Mouse (Mus musculus): Measurements from ENCODE around the gene Car2.
A peak's percentile ranks its signal among the peaks of the same experiment; 100 is the strongest.

- TF ChIP-seq CTCF (IDR thresholded peaks at IDR 0.05; ENCODE audit: low read depth, low read length) (no peak), GATA1 (IDR thresholded peaks at IDR 0.05; ENCODE audit: borderline replicate concordance, low read length) (no peak), POLR2AphosphoS5 (IDR thresholded peaks at IDR 0.05; ENCODE audit: insufficient replicate concordance, low read depth, low read length) (peak; percentile 95), TAL1 (conservative IDR thresholded peaks at IDR 0.05; ENCODE audit: low read depth, low read length) (no peak)
Measured at GRCm38 (mm10) chr3:14886102-14887098, at the start of gene Car2.
